Mouse (Mus musculus) thymus, adult 2 months (tissue): ENCODE results near the gene Pde4d.

Source experiments
- CTCF ChIP-seq: fragments of 200-500 bp; IDR thresholded peaks from 2 replicates; pipeline ENCODE4 v1.5.1; 2012; ENCODE audit warnings: mild to moderate bottlenecking, control low read depth, low read length, moderate library complexity, borderline replicate concordance; ENCODE audit not compliant: control insufficient read depth, poor library complexity, insufficient read depth; ENCODE audit errors: extremely low read depth
- POLR2A ChIP-seq: fragments of 200-500 bp; IDR thresholded peaks from 2 replicates; pipeline ENCODE4 v1.6.1; 2012; ENCODE audit warnings: mild to moderate bottlenecking, low read length, control low read depth, moderate library complexity; ENCODE audit not compliant: control insufficient read depth, poor library complexity, insufficient read depth; ENCODE audit errors: extremely low read depth

DNA sequence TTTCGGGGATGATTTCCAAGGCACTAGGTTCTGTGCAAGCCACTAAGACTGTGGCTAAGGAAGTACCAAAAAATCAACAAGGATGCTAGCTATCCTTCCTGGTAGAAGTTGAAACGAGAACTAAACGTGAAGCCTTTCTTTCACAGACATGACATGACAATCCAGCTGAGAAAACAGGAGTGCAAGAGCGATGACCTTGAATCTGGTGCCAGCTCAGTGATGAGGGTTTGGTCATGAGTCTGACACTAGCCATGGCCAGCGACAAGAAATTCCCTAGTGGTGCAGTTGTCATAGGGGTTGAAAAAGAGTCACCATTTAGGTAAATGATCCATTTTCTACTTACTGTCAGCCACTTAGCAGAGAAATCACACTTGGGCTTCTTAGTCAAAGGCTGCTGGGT lies 1466.2 kb downstream of the Pde4d start:
- TF ChIP-seq CTCF (no peak), POLR2A (no peak)
